ENCODE assay signal across 22 mouse cellular contexts in the genomic region with DNA sequence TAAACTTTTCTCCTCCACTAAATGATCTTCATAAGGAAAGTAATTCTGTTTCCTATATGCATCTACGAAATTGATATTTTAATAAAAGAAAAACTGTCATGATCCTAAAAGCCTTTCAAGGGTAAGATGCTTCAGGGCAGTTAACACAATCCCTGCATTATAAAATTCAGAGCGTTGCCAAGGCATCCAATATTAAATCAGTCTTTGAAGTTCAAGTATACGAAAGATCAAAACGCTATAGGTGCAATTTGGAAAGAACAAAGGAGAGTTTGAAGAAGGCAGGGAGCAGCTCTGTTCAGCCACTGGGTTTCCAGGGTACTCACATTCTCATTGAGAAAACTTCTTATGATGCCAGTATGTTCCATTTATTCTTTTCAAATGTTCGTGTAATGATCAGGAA.
A peak's percentile ranks its signal among the peaks of the same experiment; 100 is the strongest.
DNase-seq lines count a peak whose midpoint lies in the region; ATAC-seq and TF ChIP-seq lines count a peak whose summit lies in the region.
"Had no signal": no experiment of that assay in that cellular context is flagged by ENCODE, and none has a peak within 500 bp of the region (broad histone marks: within the 10 kb centered on the region; RNA-seq: fewer than 3 reads in every experiment).

No protein-coding gene starts in this region.

- peak; percentile 37; the same call in 1 of the 2 replicates for ATAC-seq in midbrain, embryonic 14.5 days (ENCODE audit: low FRiP score, low TSS enrichment)
- ATAC-seq in midbrain, embryonic 11.5 days (ENCODE audit: low FRiP score), result no peak
- peak; percentile 59 for ATAC-seq in midbrain, embryonic 15.5 days (replicated peaks)
- 0 out of 2 replicates have a peak, but pooled peaks have one; percentile 38 for ATAC-seq in midbrain, postnatal 0 days (ENCODE audit: low FRiP score)
- ATAC-seq: forebrain, embryonic 14.5 days; forebrain, embryonic 16.5 days had no signal

- no peak overlapping the region for H3K4me3 ChIP-seq in midbrain, embryonic 14.5 days (replicated peaks; ENCODE audit: low read depth, low read length)
- H3K4me3 ChIP-seq in midbrain, embryonic 11.5 days (ENCODE audit: low read depth, low read length), result no peak overlapping the region
- no peak overlapping the region for H3K4me3 ChIP-seq in midbrain, embryonic 15.5 days
- no peak overlapping the region for H3K4me3 ChIP-seq in midbrain, postnatal 0 days (ENCODE audit: low read depth, low read length)
- H3K4me3 ChIP-seq: embryonic facial prominence, embryonic 13.5 days; embryonic facial prominence, embryonic 15.5 days; erythroblast, embryonic 14.5 days; forebrain, embryonic 10.5 days; forebrain, embryonic 12.5 days had no signal

- H3K4me1 ChIP-seq in midbrain, embryonic 14.5 days (ENCODE audit: control insufficient read depth, insufficient read depth, low read length), result peaks cover 16% of the 10 kb centered on the region
- no peaks in the 10 kb centered on the region for H3K4me1 ChIP-seq in midbrain, embryonic 11.5 days (ENCODE audit: control insufficient read depth, insufficient read depth, low read length)
- H3K4me1 ChIP-seq in midbrain, embryonic 15.5 days, result peaks cover 19% of the 10 kb centered on the region
- H3K4me1 ChIP-seq in midbrain, postnatal 0 days (ENCODE audit: insufficient read depth, low read length), result peaks cover 13% of the 10 kb centered on the region
- H3K4me1 ChIP-seq: embryonic facial prominence, embryonic 13.5 days; embryonic facial prominence, embryonic 15.5 days had no signal

- no peaks in the 10 kb centered on the region for H3K9me3 ChIP-seq in midbrain, embryonic 14.5 days (ENCODE audit: control insufficient read depth, low read length)
- H3K9me3 ChIP-seq in midbrain, embryonic 11.5 days (ENCODE audit: control insufficient read depth, low read length), result no peaks in the 10 kb centered on the region
- no peaks in the 10 kb centered on the region for H3K9me3 ChIP-seq in midbrain, embryonic 15.5 days
- no peaks in the 10 kb centered on the region for H3K9me3 ChIP-seq in midbrain, postnatal 0 days (ENCODE audit: low read length)
- H3K9me3 ChIP-seq: embryonic facial prominence, embryonic 15.5 days; forebrain, embryonic 12.5 days had no signal

- no peaks in the 10 kb centered on the region for H3K27me3 ChIP-seq in midbrain, embryonic 14.5 days (ENCODE audit: control insufficient read depth, insufficient read depth, low read length)
- H3K27me3 ChIP-seq in midbrain, embryonic 11.5 days (ENCODE audit: control insufficient read depth, insufficient read depth, low read length), result no peaks in the 10 kb centered on the region
- H3K27me3 ChIP-seq in midbrain, embryonic 15.5 days (replicated peaks), result no peaks in the 10 kb centered on the region
- no peaks in the 10 kb centered on the region for H3K27me3 ChIP-seq in midbrain, postnatal 0 days (ENCODE audit: insufficient read depth, low read length)
- H3K27me3 ChIP-seq: embryonic facial prominence, embryonic 13.5 days; embryonic facial prominence, embryonic 15.5 days; forebrain, embryonic 12.5 days had no signal

- DNase-seq in midbrain, embryonic 14.5 days, result peak; percentile 54
- no peak for DNase-seq in midbrain, embryonic 11.5 days (ENCODE audit: low spot score, missing footprints)
- DNase-seq in midbrain, postnatal 0 days (ENCODE audit: low spot score), result no peak
- DNase-seq in cerebellum, postnatal 25 days, result no peak
- no peak for DNase-seq in left cerebral cortex, postnatal 36 days (ENCODE audit: low spot score in 2 of 2)
- DNase-seq: adrenal gland, adult 2 months; adrenal gland, postnatal 10 days; adrenal gland, postnatal 25 days; cerebellum, adult 11-12 months; cerebellum, adult 2 months; cerebellum, adult 9-10 months; cerebellum, postnatal 10 days; cerebellum, postnatal 36 days; embryo, embryonic 11 days had no signal

- peak overlapping the region; percentile 55; the same call in 1 of the 2 replicates for H3K27ac ChIP-seq in midbrain, embryonic 14.5 days (replicated peaks; ENCODE audit: low read depth, low read length)
- no peak overlapping the region for H3K27ac ChIP-seq in midbrain, embryonic 11.5 days (ENCODE audit: low read depth, low read length)
- H3K27ac ChIP-seq in midbrain, embryonic 15.5 days, result peak overlapping the region; percentile 74
- H3K27ac ChIP-seq in midbrain, postnatal 0 days (ENCODE audit: low read depth, low read length), result no peak overlapping the region
- H3K27ac ChIP-seq: embryonic facial prominence, embryonic 13.5 days; embryonic facial prominence, embryonic 15.5 days; forebrain, embryonic 10.5 days; forebrain, embryonic 12.5 days had no signal

- H3K36me3 ChIP-seq in midbrain, embryonic 14.5 days (ENCODE audit: control insufficient read depth, insufficient read depth, low read length), result no peaks in the 10 kb centered on the region
- H3K36me3 ChIP-seq in midbrain, embryonic 11.5 days (ENCODE audit: control insufficient read depth, insufficient read depth, low read length), result no peaks in the 10 kb centered on the region; the same call in 1 of the 2 replicates
- H3K36me3 ChIP-seq in midbrain, embryonic 15.5 days (replicated peaks), result no peaks in the 10 kb centered on the region
- H3K36me3 ChIP-seq in midbrain, postnatal 0 days (ENCODE audit: insufficient read depth, low read length), result no peaks in the 10 kb centered on the region
- H3K36me3 ChIP-seq: embryonic facial prominence, embryonic 13.5 days; embryonic facial prominence, embryonic 15.5 days; forebrain, embryonic 10.5 days; forebrain, embryonic 12.5 days had no signal

- no peak for TF ChIP-seq CTCF in midbrain, postnatal 0 days (IDR thresholded peaks at IDR 0.05)

- 59% methylated on average over 5 of the region's 5 CpGs for WGBS in midbrain, embryonic 14.5 days
- 83% methylated on average over 5 of the region's 5 CpGs for WGBS in midbrain, embryonic 11.5 days
- WGBS in midbrain, embryonic 15.5 days, result 42% methylated on average over 5 of the region's 5 CpGs
- 43% methylated on average over 5 of the region's 5 CpGs for WGBS in midbrain, postnatal 0 days

- no peak overlapping the region for H3K9ac ChIP-seq in midbrain, embryonic 14.5 days (replicated peaks; ENCODE audit: low read length)
- no peak overlapping the region for H3K9ac ChIP-seq in midbrain, embryonic 11.5 days (ENCODE audit: low read length)
- no peak overlapping the region for H3K9ac ChIP-seq in midbrain, embryonic 15.5 days
- no peak overlapping the region for H3K9ac ChIP-seq in midbrain, postnatal 0 days (replicated peaks; ENCODE audit: low read length, poor library complexity, severe bottlenecking)
- H3K9ac ChIP-seq: embryonic facial prominence, embryonic 13.5 days; embryonic facial prominence, embryonic 15.5 days; forebrain, embryonic 12.5 days had no signal

- H3K4me2 ChIP-seq in midbrain, embryonic 14.5 days (ENCODE audit: low read length), result no peak overlapping the region
- no peak overlapping the region for H3K4me2 ChIP-seq in midbrain, embryonic 11.5 days
- no peak overlapping the region for H3K4me2 ChIP-seq in midbrain, embryonic 15.5 days
- H3K4me2 ChIP-seq in midbrain, postnatal 0 days (ENCODE audit: low read depth, low read length, poor library complexity, severe bottlenecking), result no peak overlapping the region
- H3K4me2 ChIP-seq: embryonic facial prominence, embryonic 13.5 days; embryonic facial prominence, embryonic 15.5 days; forebrain, embryonic 12.5 days had no signal

- intact Hi-C loops in left cerebral cortex, postnatal 36 days (cut with DNase I), result no loop called here

Comparison
In these comparisons a context has a peak if more than half of its experiments do, and no peak if none do; other contexts are left out.
1. H3K27ac ChIP-seq: peak in midbrain, embryonic 14.5 days (single experiment) and midbrain, embryonic 15.5 days (single experiment); none in midbrain, embryonic 11.5 days (single experiment) and midbrain, postnatal 0 days (single experiment).